Mouse (Mus musculus): ENCODE results near the gene Trim44.

The Trim44 gene

GRCm38 (mm10) chr2:102282081-102282480, 125.5 kb downstream of the Trim44 start:
- no peak for DNase-seq

- DNase-seq, result no peak
These were observed 127.8 kb downstream of the Trim44 start for GRCm38 (mm10) chr2:102279779-102280178.

GRCm38 (mm10) chr2:102277946-102278345, 129.7 kb downstream of the Trim44 start:
- no peak for DNase-seq

GRCm38 (mm10) chr2:102273280-102273679, 134.3 kb downstream of the Trim44 start:
- DNase-seq, result no peak

- no peak for DNase-seq
These were observed 139.9 kb downstream of the Trim44 start for GRCm38 (mm10) chr2:102267582-102268339.

GRCm38 (mm10) chr2:102266911-102267310, 140.7 kb downstream of the Trim44 start:
- DNase-seq, result no peak

GRCm38 (mm10) chr2:102259139-102259538, 148.5 kb downstream of the Trim44 start:
- peak; percentile 21 for DNase-seq

GRCm38 (mm10) chr2:102258682-102259081, 148.9 kb downstream of the Trim44 start:
- peak; percentile 7 for DNase-seq

- DNase-seq, result peak; percentile 23
These were observed 149.5 kb downstream of the Trim44 start for GRCm38 (mm10) chr2:102257964-102258605.

GRCm38 (mm10) chr2:102256591-102257335, 150.9 kb downstream of the Trim44 start:
- no peak for DNase-seq

GRCm38 (mm10) chr2:102256100-102256499, 151.5 kb downstream of the Trim44 start:
- no peak for DNase-seq

- DNase-seq, result no peak
These were observed 154.4 kb downstream of the Trim44 start for GRCm38 (mm10) chr2:102253204-102253603.

- DNase-seq, result peak; percentile 20
These were observed 155.0 kb downstream of the Trim44 start for GRCm38 (mm10) chr2:102252651-102253050.
